Mouse (Mus musculus): ENCODE data around the gene Gm45234. TPM values are rescaled to one million over a fixed set of nuclear protein-coding genes. Genes with fewer than 3 reads are reported as not detected.
A peak's percentile ranks its signal among the peaks of the same experiment; 100 is the strongest.

The Gm45234 gene
- total RNA-seq, 2 experiments from 2014 or later, result not detected

GRCm38 (mm10) chr6:124742839-124743514, 12.8 kb downstream of the Gm45234 start:
- DNase-seq (ENCODE audit: extremely low spot score in 1 of 2, low spot score in 2 of 2), result peak in 1 of 2 experiments; percentile 59
- intact Hi-C loops (cut with DNase I), result no loop called here

- intact Hi-C loops (cut with DNase I), result no loop called here
- DNase-seq (ENCODE audit: extremely low spot score in 1 of 2, low spot score in 2 of 2), result no peak
These were observed 14.0 kb downstream of the Gm45234 start for GRCm38 (mm10) chr6:124741842-124742241.

- intact Hi-C loops (cut with DNase I), result no loop called here
- DNase-seq (ENCODE audit: extremely low spot score in 1 of 2, low spot score in 2 of 2), result peak; percentile 91 to 95
These were observed 14.7 kb downstream of the Gm45234 start, which contains the start of gene Grcc10 for GRCm38 (mm10) chr6:124740888-124741761. Gene Grcc10, minus strand, starts transcription at chr6:124741374.

- intact Hi-C loops (cut with DNase I), result no loop called here
- DNase-seq (ENCODE audit: extremely low spot score in 1 of 2, low spot score in 2 of 2), result peak; percentile 52 to 71
These were observed 15.5 kb downstream of the Gm45234 start for GRCm38 (mm10) chr6:124740211-124740887.

GRCm38 (mm10) chr6:124739231-124739796, 16.5 kb downstream of the Gm45234 start:
- intact Hi-C loops (cut with DNase I), result no loop called here

GRCm38 (mm10) chr6:124738511-124739023, 17.3 kb downstream of the Gm45234 start, which contains the start of gene Ptpn6:
Gene Ptpn6, minus strand, starts transcription at chr6:124738714.
- peak in 1 of 2 experiments; percentile 62 for DNase-seq (ENCODE audit: extremely low spot score in 1 of 2, low spot score in 2 of 2)
- intact Hi-C loops (cut with DNase I), result no loop called here

More at GRCm38 (mm10) chr6:124739231-124739796, 16.5 kb downstream of the Gm45234 start:
- no peak for DNase-seq (ENCODE audit: extremely low spot score in 1 of 2, low spot score in 2 of 2)

- DNase-seq (ENCODE audit: extremely low spot score in 1 of 2, low spot score in 2 of 2), result no peak
- intact Hi-C loops (cut with DNase I), result no loop called here
These were observed 18.8 kb downstream of the Gm45234 start for GRCm38 (mm10) chr6:124737040-124737439.

GRCm38 (mm10) chr6:124734417-124734816, 21.4 kb downstream of the Gm45234 start:
- DNase-seq (ENCODE audit: extremely low spot score in 1 of 2, low spot score in 2 of 2), result no peak
- intact Hi-C loops (cut with DNase I), result no loop called here

GRCm38 (mm10) chr6:124732476-124733370, 23.1 kb downstream of the Gm45234 start:
- peak in 1 of 2 experiments; percentile 80 for DNase-seq (ENCODE audit: extremely low spot score in 1 of 2, low spot score in 2 of 2)
- intact Hi-C loops (cut with DNase I), result no loop called here

- no peak for DNase-seq (ENCODE audit: extremely low spot score in 1 of 2, low spot score in 2 of 2)
- intact Hi-C loops (cut with DNase I), result no loop called here
These were observed 24.8 kb downstream of the Gm45234 start for GRCm38 (mm10) chr6:124731038-124731437.

- no peak for DNase-seq (ENCODE audit: extremely low spot score in 1 of 2, low spot score in 2 of 2)
- intact Hi-C loops (cut with DNase I), result no loop called here
These were observed 25.7 kb downstream of the Gm45234 start for GRCm38 (mm10) chr6:124729850-124730705.

- no peak for DNase-seq (ENCODE audit: extremely low spot score in 1 of 2, low spot score in 2 of 2)
- intact Hi-C loops (cut with DNase I), result no loop called here
These were observed 27.2 kb downstream of the Gm45234 start for GRCm38 (mm10) chr6:124728621-124729020.

- intact Hi-C loops (cut with DNase I), result no loop called here
- no peak for DNase-seq (ENCODE audit: extremely low spot score in 1 of 2, low spot score in 2 of 2)
These were observed 31.3 kb downstream of the Gm45234 start for GRCm38 (mm10) chr6:124724472-124724871.

- intact Hi-C loops (cut with DNase I), result no loop called here
- DNase-seq (ENCODE audit: extremely low spot score in 1 of 2, low spot score in 2 of 2), result no peak
These were observed 32.3 kb downstream of the Gm45234 start for GRCm38 (mm10) chr6:124723541-124723940.

- intact Hi-C loops (cut with DNase I), result no loop called here
- DNase-seq (ENCODE audit: extremely low spot score in 1 of 2, low spot score in 2 of 2), result no peak
These were observed 32.8 kb downstream of the Gm45234 start for GRCm38 (mm10) chr6:124722876-124723473.

- no peak for DNase-seq (ENCODE audit: extremely low spot score in 1 of 2, low spot score in 2 of 2)
- intact Hi-C loops (cut with DNase I), result no loop called here
These were observed 34.9 kb downstream of the Gm45234 start for GRCm38 (mm10) chr6:124720904-124721303.

All from left cerebral cortex, postnatal 10 days (tissue).